Mouse (Mus musculus) liver, embryonic 13.5 days (tissue): ENCODE data around the gene Vps11. TPM values are rescaled to one million over a fixed set of nuclear protein-coding genes. Genes with fewer than 3 reads are reported as not detected.
"Not testable (repeated sequence)": the region's sequence is repeated elsewhere in the genome, so short reads cannot be mapped to it uniquely, and the experiment has no call there.

Source experiments
- ATAC-seq: fragments of 200-750 bp; cut with Nextera tagmentation; 2 replicates; pipeline ENCODE4 v1.8.0; 2017; ENCODE audit warnings: low read depth, mild to moderate bottlenecking, moderate number of reproducible peaks, moderate library complexity
- DNase-seq: peaks from one replicate; pipeline ENCODE4 v3.0.0; 2022
- H3K27ac ChIP-seq: fragments of 300-500 bp; sonication (generic); 2 replicates; pipeline ENCODE4 v1.5.1; 2015; ENCODE audit warnings: moderate library complexity, mild to moderate bottlenecking, inconsistent platforms
- H3K27me3 ChIP-seq: fragments of 300-500 bp; sonication (generic); 2 replicates; pipeline ENCODE4 v1.6.1; 2015; ENCODE audit warnings: mild to moderate bottlenecking, inconsistent platforms
- H3K36me3 ChIP-seq: fragments of 300-500 bp; sonication (generic); 2 replicates; pipeline ENCODE4 v1.6.1; 2015; ENCODE audit warnings: mild to moderate bottlenecking, inconsistent platforms
- H3K4me1 ChIP-seq: fragments of 300-500 bp; sonication (generic); replicated peaks from 2 replicates; pipeline ENCODE4 v1.6.1; 2015; ENCODE audit warnings: inconsistent platforms
- H3K4me2 ChIP-seq: fragments of 300-500 bp; sonication (generic); 2 replicates; pipeline ENCODE4 v1.6.1; 2015; ENCODE audit warnings: inconsistent platforms, mild to moderate bottlenecking, moderate library complexity
- H3K4me3 ChIP-seq: fragments of 300-500 bp; sonication (generic); replicated peaks from 2 replicates; pipeline ENCODE4 v1.5.1; 2015; ENCODE audit warnings: mild to moderate bottlenecking, inconsistent platforms
- H3K9ac ChIP-seq: fragments of 300-500 bp; sonication (generic); 2 replicates; pipeline ENCODE4 v1.6.1; 2015; ENCODE audit warnings: mild to moderate bottlenecking, inconsistent platforms
- H3K9me3 ChIP-seq: fragments of 300-500 bp; sonication (generic); replicated peaks from 2 replicates; pipeline ENCODE4 v1.6.1; 2016; ENCODE audit warnings: inconsistent platforms
- WGBS: fragments of 180-500 bp; shearing (Covaris S2); methylation state at CpG from one replicate; pipeline ENCODE4 v1.1.7; 2015; ENCODE audit not compliant: insufficient replicate concordance; 5-methylcytosine and 5-hydroxymethylcytosine counted together
- polyA plus RNA-seq: library from polyadenylated mRNA; unstranded; fragments of >200 nt; fragmentation: Nextera tagmentation; extraction: Ambion mirVana; gene quantifications from 2 replicates; pipeline ENCODE4 v1.2.1, GENCODE M21; 2015

Vps11 gene
- polyA plus RNA-seq, 1 experiment from 2014 or later = 14.8 TPM

- peak overlapping the region; percentile 95 for H3K9ac ChIP-seq
- WGBS = 45% methylated on average over 4 of the region's 4 CpGs
- no peak for ATAC-seq
These were observed 36.6 kb upstream of the Vps11 start for GRCm38 (mm10) chr9:44398087-44398486.

DNA sequence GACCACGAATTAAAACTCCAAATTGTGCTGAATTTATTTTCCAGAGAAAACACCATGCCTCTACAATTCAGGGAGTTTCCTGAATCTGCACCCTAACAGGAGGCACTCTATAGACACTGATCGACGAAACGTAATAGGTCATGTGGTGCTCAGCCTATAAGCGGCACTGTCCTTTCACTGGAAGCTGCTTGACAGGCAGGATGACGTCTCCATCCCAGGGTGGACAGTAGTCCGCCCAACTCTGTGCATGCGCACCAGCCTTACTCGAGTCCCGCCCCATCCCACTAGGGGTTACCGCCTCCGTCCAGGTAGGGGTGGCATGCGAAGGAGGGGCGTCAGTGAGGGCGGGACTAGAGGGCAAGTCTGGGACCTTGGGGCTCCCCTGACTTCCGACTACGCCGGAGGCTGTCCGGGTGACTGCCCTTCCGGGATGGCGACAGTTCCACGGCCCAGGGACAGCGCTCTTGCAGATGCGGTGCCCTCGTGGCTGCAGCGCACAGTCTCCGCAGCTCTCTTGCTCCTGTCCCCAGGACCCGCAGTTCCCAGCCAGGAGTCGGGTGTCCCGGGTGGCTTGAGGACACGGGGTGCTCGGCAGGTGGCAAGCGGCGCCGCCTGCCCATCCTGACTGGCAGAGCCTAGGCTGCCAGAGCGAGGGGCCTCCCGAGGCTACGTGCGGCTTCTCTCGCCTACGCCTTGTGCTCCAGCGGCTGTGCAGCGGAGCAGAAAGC lies 35.4 kb upstream of the Vps11 start, which contains the start of gene Slc37a4:
Gene Slc37a4, plus strand, starts transcription at position 169 of the 728 bp plus-strand sequence.
- peak; percentile 98 for ATAC-seq
- Histone ChIP-seq H3K36me3 (peaks cover 34% of the 10 kb centered on the region), H3K4me2 (peak within 1 kb of the TSS; percentile 99), H3K4me3 (peak within 1 kb of the TSS; percentile 88), H3K27me3 (no peaks in the 10 kb centered on the region), H3K9me3 (no peaks in the 10 kb centered on the region), H3K27ac (peak within 1 kb of the TSS; percentile 93), H3K4me1 (peaks cover 44% of the 10 kb centered on the region), H3K9ac (peak within 1 kb of the TSS; percentile 95)
- DNase-seq = peak; percentile 95
- WGBS = under 1% methylated on average over 43 of the region's 43 CpGs

More at GRCm38 (mm10) chr9:44398087-44398486, 36.6 kb upstream of the Vps11 start:
- Histone ChIP-seq H3K4me1 (peaks cover 44% of the 10 kb centered on the region), H3K27ac (peak overlapping the region; percentile 93), H3K4me3 (peak overlapping the region; percentile 88), H3K4me2 (peak overlapping the region; percentile 99), H3K36me3 (peaks cover 42% of the 10 kb centered on the region), H3K27me3 (no peaks in the 10 kb centered on the region), H3K9me3 (no peaks in the 10 kb centered on the region)
- no peak for DNase-seq

DNA sequence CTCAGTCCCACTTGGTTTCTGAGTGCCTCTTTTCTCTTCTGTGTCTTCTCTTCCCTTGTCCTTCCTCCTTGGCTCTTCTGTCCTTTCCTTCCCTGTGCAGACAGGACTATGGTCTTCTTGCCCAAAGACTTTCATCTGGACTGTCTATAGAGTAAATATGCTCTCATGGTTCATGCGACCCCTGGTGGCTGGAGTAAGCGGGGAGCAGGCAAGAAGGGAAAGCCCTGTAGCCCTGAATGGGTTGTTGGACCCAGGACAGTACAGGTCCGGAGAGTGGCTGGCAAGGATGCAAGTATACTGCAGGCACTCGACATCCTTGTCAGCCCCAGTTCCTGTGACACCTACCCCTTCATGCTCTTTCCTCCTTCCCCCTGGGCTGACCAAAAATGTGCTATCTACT lies 30.0 kb upstream of the Vps11 start:
- Histone ChIP-seq H3K9me3 (no peaks in the 10 kb centered on the region), H3K9ac (no peak overlapping the region), H3K4me2 (no peak overlapping the region), H3K4me1 (peaks cover 7% of the 10 kb centered on the region), H3K36me3 (peaks cover 58% of the 10 kb centered on the region), H3K4me3 (no peak overlapping the region), H3K27me3 (no peaks in the 10 kb centered on the region), H3K27ac (no peak overlapping the region)
- WGBS = 34% methylated on average over 4 of the region's 4 CpGs
- ATAC-seq (peak; percentile 39; the same call in 1 of the 2 replicates), DNase-seq (peak; percentile 55)

GRCm38 (mm10) chr9:44389273-44389672 lies 27.8 kb upstream of the Vps11 start:
- Histone ChIP-seq H3K4me1 (no peaks in the 10 kb centered on the region), H3K4me3 (no peak overlapping the region), H3K36me3 (peaks cover 80% of the 10 kb centered on the region), H3K27ac (no peak overlapping the region), H3K9me3 (no peaks in the 10 kb centered on the region), H3K9ac (no peak overlapping the region), H3K27me3 (no peaks in the 10 kb centered on the region), H3K4me2 (no peak overlapping the region)
- 63% methylated on average over 8 of the region's 8 CpGs for WGBS
- ATAC-seq (no peak), DNase-seq (peak; percentile 28)

GRCm38 (mm10) chr9:44387221-44387620 lies 25.8 kb upstream of the Vps11 start:
- ATAC-seq = no peak
- no peak overlapping the region for H3K4me2 ChIP-seq
- H3K4me3 ChIP-seq = no peak overlapping the region
- 80% methylated on average over 3 of the region's 3 CpGs for WGBS
- DNase-seq = no peak
- H3K4me1 ChIP-seq = no peaks in the 10 kb centered on the region
- H3K27ac ChIP-seq = no peak overlapping the region
- no peak overlapping the region for H3K9ac ChIP-seq
- H3K9me3 ChIP-seq = no peaks in the 10 kb centered on the region
- peaks cover 96% of the 10 kb centered on the region for H3K36me3 ChIP-seq
- no peaks in the 10 kb centered on the region for H3K27me3 ChIP-seq

- H3K27me3 ChIP-seq = no peaks in the 10 kb centered on the region
- WGBS = 82% methylated on average over 13 of the region's 13 CpGs
These were observed 23.1 kb upstream of the Vps11 start for GRCm38 (mm10) chr9:44384596-44384995.

GRCm38 (mm10) chr9:44379862-44380261 lies 18.4 kb upstream of the Vps11 start:
- no peaks in the 10 kb centered on the region for H3K27me3 ChIP-seq
- ATAC-seq = 0 out of 2 replicates have a peak, but pooled peaks have one; percentile 2
- peaks cover 44% of the 10 kb centered on the region for H3K36me3 ChIP-seq
- 6% methylated on average over 15 of the region's 15 CpGs for WGBS
- no peak for DNase-seq
- peak overlapping the region; percentile 89 for H3K9ac ChIP-seq
- H3K27ac ChIP-seq = peak overlapping the region; percentile 73
- H3K4me1 ChIP-seq = peaks cover 29% of the 10 kb centered on the region
- no peaks in the 10 kb centered on the region for H3K9me3 ChIP-seq
- H3K4me2 ChIP-seq = peak overlapping the region; percentile 97
- H3K4me3 ChIP-seq = peak overlapping the region; percentile 83

More at GRCm38 (mm10) chr9:44384596-44384995, 23.1 kb upstream of the Vps11 start:
- H3K9ac ChIP-seq = no peak overlapping the region
- no peak overlapping the region for H3K4me3 ChIP-seq
- no peaks in the 10 kb centered on the region for H3K9me3 ChIP-seq
- no peak for ATAC-seq
- H3K27ac ChIP-seq = no peak overlapping the region
- DNase-seq = no peak
- H3K36me3 ChIP-seq = peaks cover 91% of the 10 kb centered on the region
- no peak overlapping the region for H3K4me2 ChIP-seq
- H3K4me1 ChIP-seq = peaks cover 18% of the 10 kb centered on the region

- H3K4me1 ChIP-seq = peaks cover 29% of the 10 kb centered on the region
- peak within 1 kb of the TSS; percentile 97 for H3K4me2 ChIP-seq
- peaks cover 38% of the 10 kb centered on the region for H3K36me3 ChIP-seq
- DNase-seq (peak; percentile 99), ATAC-seq (peak; percentile 94)
- H3K4me3 ChIP-seq = peak within 1 kb of the TSS; percentile 83
- H3K27me3 ChIP-seq = no peaks in the 10 kb centered on the region
- peak within 1 kb of the TSS; percentile 89 for H3K9ac ChIP-seq
- H3K9me3 ChIP-seq = no peaks in the 10 kb centered on the region
- WGBS = under 1% methylated on average over 83 of the region's 83 CpGs
- H3K27ac ChIP-seq = peak within 1 kb of the TSS; percentile 85
These were observed 17.8 kb upstream of the Vps11 start, which contains the start of gene Hyou1 for GRCm38 (mm10) chr9:44379054-44379834. TSS of gene Hyou1 (plus strand) at chr9:44379490.

GRCm38 (mm10) chr9:44378153-44378730 lies 16.8 kb upstream of the Vps11 start:
- ATAC-seq = no peak
- Histone ChIP-seq H3K4me3 (peak overlapping the region; percentile 83), H3K4me1 (peaks cover 36% of the 10 kb centered on the region), H3K27me3 (no peaks in the 10 kb centered on the region), H3K9ac (peak overlapping the region; percentile 78), H3K27ac (peak overlapping the region; percentile 85), H3K9me3 (no peaks in the 10 kb centered on the region), H3K36me3 (peaks cover 28% of the 10 kb centered on the region), H3K4me2 (peak overlapping the region; percentile 97)
- DNase-seq = no peak
- WGBS = 36% methylated on average over 5 of the region's 5 CpGs

- H3K36me3 ChIP-seq = peaks cover 19% of the 10 kb centered on the region
- not testable (repeated sequence) for H3K9ac ChIP-seq, DNase-seq, H3K9me3 ChIP-seq, H3K4me3 ChIP-seq, H3K27me3 ChIP-seq, ATAC-seq
- WGBS = 56% methylated on average over 2 of the region's 2 CpGs
- H3K4me2 ChIP-seq = peak overlapping the region; percentile 97
- 0 out of 2 replicates have a peak overlapping the region, but pooled peaks have one; percentile 85 for H3K27ac ChIP-seq
- peaks cover 38% of the 10 kb centered on the region for H3K4me1 ChIP-seq
These were observed 15.9 kb upstream of the Vps11 start for GRCm38 (mm10) chr9:44377335-44377734.

GRCm38 (mm10) chr9:44376141-44376540 lies 14.7 kb upstream of the Vps11 start:
- Histone ChIP-seq H3K36me3 (peaks cover 7% of the 10 kb centered on the region), H3K9me3 (no peaks in the 10 kb centered on the region), H3K9ac (no peak overlapping the region), H3K4me1 (peaks cover 35% of the 10 kb centered on the region), H3K27me3 (no peaks in the 10 kb centered on the region), H3K27ac (no peak overlapping the region), H3K4me3 (no peak overlapping the region), H3K4me2 (no peak overlapping the region)
- no peak for ATAC-seq
- 86% methylated on average over 6 of the region's 6 CpGs for WGBS
- no peak for DNase-seq
